Mouse (Mus musculus) G1E (cell line): ENCODE measurements at regions not wholly inside any gene's neighbourhood (a gene's known extent, or its start where the extent isn't known, plus 50 kb on each side); places are given as distances from the start of the nearest gene placed in this dataset.

Experiments
- CTCF ChIP-seq: IDR thresholded peaks from 2 replicates; pipeline ENCODE4 v1.5.1; 2012; ENCODE audit warnings: low read depth, low read length, inconsistent platforms, mixed read lengths
- GATA1 ChIP-seq: IDR thresholded peaks from 2 replicates; pipeline ENCODE4 v1.6.1; 2012; ENCODE audit warnings: borderline replicate concordance, low read length, inconsistent platforms, mixed read lengths

DNA sequence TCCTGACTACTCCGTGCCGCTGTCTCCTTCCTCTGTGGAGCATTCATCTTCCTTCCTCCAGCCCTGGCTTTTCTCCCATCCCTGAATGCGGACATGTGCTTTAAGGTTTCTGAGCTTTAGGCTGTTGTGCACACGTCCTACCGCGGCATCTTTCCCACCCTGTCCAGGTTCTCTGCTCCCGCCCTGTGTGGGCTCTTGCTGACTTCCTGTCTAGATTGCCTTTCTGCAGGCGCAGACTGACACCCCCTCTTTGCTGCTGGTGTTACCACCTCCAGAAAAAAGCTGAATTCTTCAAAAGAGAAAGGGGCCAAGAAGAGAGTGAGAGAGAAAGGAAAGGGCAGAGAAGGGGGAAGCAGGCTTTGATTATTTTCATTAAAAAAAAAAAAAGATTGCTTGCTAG is 167.7 kb upstream of the Klf4 start:
- TF ChIP-seq CTCF: no peak
- TF ChIP-seq GATA1: no peak
